Mouse (Mus musculus) kidney, postnatal 14 days (tissue): ENCODE data around the gene Spsb1.

Source experiments
- DNase-seq: peaks from one replicate; pipeline ENCODE4 v3.0.0; 2022; ENCODE audit warnings: mixed read lengths

Spsb1 gene

GRCm38 (mm10) chr4:149951201-149951600 is 3.6 kb downstream of the Spsb1 start:
- DNase-seq = no peak

GRCm38 (mm10) chr4:149949691-149950090 is 5.2 kb downstream of the Spsb1 start:
- no peak for DNase-seq

DNA sequence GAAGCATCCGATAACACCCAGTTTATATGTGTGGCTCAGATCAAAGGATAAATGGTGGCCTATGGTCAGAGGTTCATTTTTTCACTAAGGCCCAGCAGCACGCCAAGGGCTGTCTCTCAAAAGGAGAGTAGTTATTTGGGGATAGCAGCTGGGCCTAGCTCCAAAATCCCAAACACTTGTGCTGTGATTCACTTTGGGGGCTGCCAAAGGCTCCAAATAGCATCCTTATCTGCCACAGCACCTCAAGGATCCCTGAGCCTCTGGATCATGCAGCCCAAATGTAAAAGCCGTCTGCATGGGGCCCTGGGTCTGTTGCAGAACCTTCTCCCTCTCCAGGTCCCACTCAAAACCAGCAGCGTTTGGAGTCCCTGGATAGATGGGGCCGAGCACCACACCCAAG is 6.7 kb downstream of the Spsb1 start:
- no peak for DNase-seq

GRCm38 (mm10) chr4:149947396-149947795 is 7.4 kb downstream of the Spsb1 start:
- DNase-seq = no peak

- no peak for DNase-seq
These were observed 9.6 kb downstream of the Spsb1 start for GRCm38 (mm10) chr4:149945194-149945593.

DNA sequence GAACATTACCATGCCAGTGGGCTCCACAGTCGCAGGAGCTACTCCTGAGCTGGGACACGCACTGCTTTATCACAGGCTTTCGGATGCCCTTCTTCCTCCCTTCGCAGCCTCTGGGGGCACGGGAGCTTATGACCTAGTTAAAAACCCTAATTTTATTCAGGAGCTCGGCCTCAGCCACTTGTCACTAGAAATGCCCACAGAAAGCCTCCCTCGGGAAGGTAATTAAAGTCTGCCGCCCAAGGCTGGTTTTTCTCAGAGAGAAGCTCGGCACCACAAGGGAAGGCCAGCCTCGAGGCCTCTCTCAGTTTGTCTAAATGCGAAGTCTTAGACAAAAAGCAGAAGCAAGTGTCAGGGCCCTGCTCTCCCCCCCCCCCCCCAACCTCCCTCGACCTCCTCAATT is 10.6 kb downstream of the Spsb1 start:
- DNase-seq = no peak

- no peak for DNase-seq
These were observed 11.8 kb downstream of the Spsb1 start for GRCm38 (mm10) chr4:149942831-149943741.

GRCm38 (mm10) chr4:149941067-149941755 is 13.6 kb downstream of the Spsb1 start:
- peak; percentile 63 for DNase-seq

DNA sequence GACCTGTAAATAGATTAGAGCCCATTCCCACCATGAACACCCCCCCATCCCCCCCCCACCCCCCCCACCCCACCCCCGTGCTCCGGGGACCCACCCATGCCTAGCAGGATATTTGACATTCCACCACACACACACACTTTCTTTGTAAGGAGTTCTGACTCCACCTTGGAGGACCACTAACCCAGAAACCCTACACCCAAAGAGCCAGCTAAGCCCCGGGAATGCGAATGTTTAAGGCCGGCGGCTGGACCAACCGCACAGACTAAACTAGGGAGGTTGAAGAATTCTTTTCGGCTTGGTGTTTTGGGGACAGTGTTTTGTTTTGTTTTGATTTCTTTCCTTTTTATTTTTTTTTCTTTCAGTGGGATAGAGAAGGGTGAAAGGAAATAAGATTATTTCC is 16.1 kb downstream of the Spsb1 start:
- DNase-seq = no peak

DNA sequence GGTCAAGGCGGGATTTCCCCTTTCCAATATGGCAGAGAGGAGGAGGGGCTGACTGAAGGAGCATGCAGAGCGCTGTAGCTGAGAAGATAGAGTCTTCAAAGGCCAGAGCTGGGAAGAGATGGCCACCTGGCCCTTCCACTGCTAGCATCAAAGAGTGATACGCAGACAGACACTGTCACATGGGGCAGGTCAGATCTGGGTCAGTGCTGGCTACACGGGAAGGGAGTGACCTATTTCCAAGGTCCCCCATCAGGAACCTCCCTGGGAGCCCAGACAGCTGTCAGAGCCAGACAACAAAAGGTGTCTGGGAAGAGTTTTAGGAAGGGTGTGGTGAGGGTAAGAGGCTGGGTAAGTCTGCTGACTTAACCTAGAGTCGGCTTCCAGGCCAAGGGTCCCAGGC is 17.9 kb downstream of the Spsb1 start:
- no peak for DNase-seq

DNA sequence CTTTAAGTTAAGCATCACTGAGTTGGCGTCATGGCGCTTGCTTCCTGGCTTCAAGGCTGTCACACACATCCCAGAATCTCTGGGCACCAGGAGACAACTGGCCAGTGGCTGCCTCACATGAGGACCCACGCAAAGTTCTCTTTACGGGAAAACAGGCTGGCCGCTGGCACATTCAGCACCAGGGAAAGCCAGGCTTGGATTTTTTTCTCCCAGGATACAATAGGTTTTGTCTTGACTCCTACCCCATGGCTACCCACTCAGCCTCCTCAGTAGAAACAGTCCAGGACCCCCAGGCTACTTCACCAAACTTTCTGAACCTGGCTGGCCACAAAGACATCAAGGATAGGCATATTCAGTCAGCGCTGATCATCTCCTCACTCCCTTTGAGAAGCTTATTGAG is 19.4 kb downstream of the Spsb1 start:
- no peak for DNase-seq

GRCm38 (mm10) chr4:149933519-149934245 is 21.2 kb downstream of the Spsb1 start:
- DNase-seq = no peak

GRCm38 (mm10) chr4:149933025-149933424 is 21.8 kb downstream of the Spsb1 start:
- no peak for DNase-seq

GRCm38 (mm10) chr4:149932108-149932815 is 22.6 kb downstream of the Spsb1 start:
- DNase-seq = no peak

- no peak for DNase-seq
These were observed 24.1 kb downstream of the Spsb1 start for GRCm38 (mm10) chr4:149930755-149931154.

DNA sequence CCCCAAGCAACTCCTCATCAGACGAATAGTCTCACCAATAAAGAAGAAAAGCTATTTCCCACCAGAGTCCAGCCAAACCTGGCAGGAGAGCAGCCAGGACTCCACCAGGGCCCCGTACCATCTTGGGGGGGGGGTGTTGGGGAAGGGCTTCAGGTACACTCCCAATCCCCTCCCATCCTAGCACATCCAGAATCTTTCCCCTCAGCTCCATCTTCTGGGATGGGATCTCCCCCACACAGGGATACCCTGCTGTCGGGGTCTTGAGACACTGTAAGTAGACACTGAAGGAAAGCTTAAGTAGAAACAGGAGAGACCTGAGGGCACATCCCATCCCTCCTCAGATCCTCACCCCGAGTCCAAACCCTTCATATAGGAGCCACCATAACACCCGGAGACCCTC is 31.8 kb downstream of the Spsb1 start:
- DNase-seq = no peak

DNA sequence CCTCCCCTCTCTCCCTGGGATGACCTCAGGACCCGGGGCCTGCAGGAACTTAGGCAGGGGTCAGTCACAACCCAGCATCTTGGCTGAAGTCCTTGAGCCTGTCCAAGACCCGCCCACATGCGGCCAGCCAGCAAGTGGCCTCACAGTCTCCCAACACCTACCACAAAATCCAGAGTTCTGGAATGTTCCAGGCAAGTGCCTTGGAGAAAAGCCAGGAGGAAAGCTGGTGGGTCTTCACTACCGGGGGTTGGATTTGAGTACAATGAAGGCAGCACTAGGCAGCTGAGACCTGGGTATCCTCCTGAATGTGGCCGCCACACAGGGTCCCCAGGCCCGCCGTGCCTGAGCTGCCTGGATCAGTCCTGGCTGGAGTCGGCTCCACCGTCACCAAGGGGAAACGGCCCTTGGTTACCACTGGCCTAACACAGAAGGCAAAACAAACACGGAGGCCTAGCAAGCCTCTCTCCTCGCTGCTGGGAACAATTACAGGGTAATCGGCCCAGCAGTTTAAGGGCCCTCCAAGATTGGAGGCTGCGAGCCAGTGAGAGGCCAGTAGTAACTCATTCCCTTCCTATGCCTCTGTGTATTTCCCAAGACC is 32.6 kb downstream of the Spsb1 start:
- DNase-seq = peak; percentile 66

DNA sequence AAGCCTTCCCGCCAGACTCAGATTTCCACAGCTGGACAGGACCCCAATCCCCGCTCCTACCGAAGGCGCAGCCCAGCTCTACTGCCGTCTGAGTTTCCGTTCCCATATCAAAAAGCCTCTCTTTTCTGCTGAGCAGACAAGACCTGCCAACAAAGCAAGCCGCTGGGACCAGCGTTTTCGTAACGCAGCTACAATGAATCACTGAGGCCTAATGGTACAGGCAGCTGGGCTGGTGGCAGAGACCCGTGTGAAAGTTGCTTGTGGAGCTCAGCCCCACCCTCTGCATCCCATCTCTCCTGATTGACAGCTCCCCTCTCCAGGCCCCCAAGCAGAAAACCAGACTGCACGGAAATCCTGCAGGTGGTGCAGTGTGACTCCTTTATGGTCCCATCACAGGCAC is 34.0 kb downstream of the Spsb1 start:
- no peak for DNase-seq

DNA sequence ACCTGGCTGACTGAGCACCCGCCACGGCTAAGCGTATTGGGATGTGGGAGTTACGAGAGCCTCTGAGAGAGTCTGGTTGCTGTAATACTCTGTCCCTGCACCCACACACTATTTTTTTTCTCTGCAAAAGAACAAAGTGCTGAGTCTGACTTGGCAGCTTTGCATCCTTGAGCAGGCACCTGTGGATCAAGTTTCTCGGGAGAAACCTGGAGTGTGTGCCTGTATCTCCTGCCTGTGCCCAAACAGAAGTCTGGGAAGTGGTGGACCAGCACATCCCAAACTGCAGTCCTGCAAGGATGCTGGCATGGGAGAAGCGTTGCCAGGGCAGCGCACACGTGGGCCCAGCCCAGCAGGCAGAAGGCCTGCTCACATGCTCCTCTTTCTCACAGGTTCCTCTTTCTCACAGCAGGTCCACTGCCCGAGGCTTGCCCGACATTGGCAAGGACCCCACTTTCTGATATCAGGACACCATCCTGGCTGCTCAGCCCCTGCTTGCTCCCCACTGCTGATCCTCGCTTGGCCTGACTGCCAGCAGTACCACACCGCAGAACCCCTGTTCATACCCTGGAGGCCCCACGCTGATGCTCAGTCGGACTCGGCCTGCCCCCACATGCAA is 36.3 kb downstream of the Spsb1 start:
- DNase-seq = no peak

- DNase-seq = no peak
These were observed 38.0 kb downstream of the Spsb1 start for GRCm38 (mm10) chr4:149916831-149917230.

DNA sequence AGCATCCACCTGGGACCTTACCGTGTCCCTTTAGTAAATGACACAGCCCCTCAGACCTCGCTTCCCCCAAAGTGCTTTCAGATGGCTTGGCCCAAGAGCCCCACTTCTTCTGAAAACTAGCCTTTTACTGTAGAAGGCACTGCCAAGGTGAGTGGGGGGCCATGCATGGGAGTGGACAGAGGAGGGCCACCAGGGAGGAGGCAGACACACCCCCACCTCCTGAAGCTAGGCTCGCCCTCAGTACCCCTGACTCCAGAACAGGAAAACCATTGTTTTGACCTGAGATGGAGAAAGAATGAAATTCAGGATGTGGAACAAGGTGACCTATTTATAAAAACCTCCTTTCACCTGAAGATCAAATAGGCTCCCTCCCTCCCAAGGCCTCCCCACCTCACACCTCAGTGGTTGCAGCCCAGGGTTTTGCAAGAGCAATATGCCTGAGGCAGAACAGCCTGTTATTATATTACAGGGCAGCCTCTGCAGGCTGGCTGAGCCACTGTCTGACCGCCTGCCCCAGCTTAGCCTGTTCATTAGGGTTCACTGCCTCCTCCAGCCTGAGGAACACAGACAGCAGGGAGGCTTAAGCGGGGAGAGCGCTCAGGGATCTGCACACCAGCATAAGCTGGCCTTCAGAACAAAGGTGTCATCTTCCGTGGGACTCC is 41.0 kb downstream of the Spsb1 start:
- peak; percentile 61 for DNase-seq
